Mouse (Mus musculus) midbrain, embryonic 11.5 days (tissue): Measurements from ENCODE around the gene Plcb2. TPM values are rescaled to one million over a fixed set of nuclear protein-coding genes. Genes with fewer than 3 reads are reported as not detected.

Experiments used
- ATAC-seq: fragments of 200-750 bp; cut with Nextera tagmentation; 2 replicates; pipeline ENCODE4 v1.8.0; 2017; ENCODE audit warnings: moderate TSS enrichment, moderate library complexity; ENCODE audit not compliant: low FRiP score
- DNase-seq: peaks from one replicate; pipeline ENCODE4 v3.0.0; 2015; ENCODE audit warnings: low spot score; ENCODE audit errors: missing footprints
- H3K27ac ChIP-seq: fragments of 300-500 bp; sonication (generic); 2 replicates; pipeline ENCODE4 v1.5.1; 2014; ENCODE audit warnings: low read depth, low read length
- H3K27me3 ChIP-seq: fragments of 300-500 bp; sonication (generic); 2 replicates; pipeline ENCODE4 v1.6.1; 2014; ENCODE audit warnings: mild to moderate bottlenecking, low read length, moderate library complexity, mixed read lengths; ENCODE audit not compliant: control insufficient read depth, insufficient read depth
- H3K36me3 ChIP-seq: fragments of 300-500 bp; sonication (generic); 2 replicates; pipeline ENCODE4 v1.6.1; 2014; ENCODE audit warnings: mild to moderate bottlenecking, low read length, moderate library complexity, mixed read lengths; ENCODE audit not compliant: control insufficient read depth, insufficient read depth
- H3K4me1 ChIP-seq: fragments of 300-500 bp; sonication (generic); 2 replicates; pipeline ENCODE4 v1.6.1; 2014; ENCODE audit warnings: low read length; ENCODE audit not compliant: control insufficient read depth, insufficient read depth
- H3K4me2 ChIP-seq: fragments of 300-500 bp; sonication (generic); 2 replicates; pipeline ENCODE4 v1.6.1; 2014; ENCODE audit warnings: mild to moderate bottlenecking, moderate library complexity
- H3K4me3 ChIP-seq: fragments of 300-500 bp; sonication (generic); 2 replicates; pipeline ENCODE4 v1.5.1; 2014; ENCODE audit warnings: low read depth, low read length
- H3K9ac ChIP-seq: fragments of 300-500 bp; sonication (generic); 2 replicates; pipeline ENCODE4 v1.6.1; 2014; ENCODE audit warnings: low read length
- H3K9me3 ChIP-seq: fragments of 300-500 bp; sonication (generic); 2 replicates; pipeline ENCODE4 v1.6.1; 2016; ENCODE audit warnings: low read length; ENCODE audit not compliant: control insufficient read depth
- whole genome bisulfite sequencing: fragments of 180-500 bp; shearing (Covaris S2); extraction: QIAGEN DNeasy Blood & Tissue Kit; methylation state at CpG from one replicate; pipeline ENCODE4 v1.1.7; 2014; 5-methylcytosine and 5-hydroxymethylcytosine counted together
- polyA plus RNA-seq: library from polyadenylated mRNA; unstranded; fragments of >200 nt; fragmentation: Nextera tagmentation; extraction: Ambion mirVana; gene quantifications from 2 replicates; pipeline ENCODE4 v1.2.1, GENCODE M21; 2014

Gene Plcb2
- polyA plus RNA-seq, 1 experiment from 2014 or later: 0.20 TPM

DNA sequence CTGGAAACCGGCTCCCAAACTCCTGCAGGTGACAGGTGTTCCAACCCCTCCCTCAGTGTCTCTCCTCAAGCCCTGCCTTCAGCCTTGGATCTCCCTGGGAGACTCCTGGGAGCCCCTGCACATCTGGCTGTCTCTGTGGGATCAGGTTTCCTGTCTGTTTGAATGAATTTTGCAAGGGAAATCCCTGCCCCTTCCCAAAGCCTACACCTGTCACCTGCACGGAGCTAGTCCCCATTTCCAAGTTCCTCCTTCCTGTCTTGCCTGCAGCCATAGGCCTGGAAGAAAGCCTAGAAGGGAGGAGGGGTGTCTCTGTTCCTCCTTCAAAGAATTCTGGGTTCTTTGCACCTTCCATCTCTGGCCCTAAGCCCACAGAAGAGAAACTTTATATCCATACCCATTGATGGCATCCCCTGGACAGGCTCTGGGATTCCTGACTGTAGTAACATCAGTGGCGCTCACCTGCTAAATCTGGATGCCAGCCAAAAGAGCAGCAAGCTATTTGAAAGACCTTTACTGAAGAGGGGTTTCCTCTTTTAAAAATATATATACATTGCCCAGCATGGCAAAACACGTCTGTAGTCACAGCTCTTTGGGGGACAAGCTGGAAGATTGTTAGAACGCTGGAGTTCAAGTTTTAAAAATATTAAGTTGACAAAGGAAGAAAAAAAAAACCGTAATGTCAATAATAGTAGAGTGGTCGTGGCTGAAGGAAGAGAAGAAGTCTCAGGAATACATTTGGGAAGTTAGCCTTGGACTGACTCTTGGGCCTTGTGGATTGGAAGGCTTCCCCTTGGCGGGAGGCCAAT is 1.8 kb upstream of the Plcb2 start:
- Histone ChIP-seq H3K27me3 (peaks cover 2% of the 10 kb centered on the region; the same call in 1 of the 2 replicates), H3K4me1 (0 out of 2 replicates have a peak, but pooled peaks cover 3% of the 10 kb centered on the region), H3K36me3 (no peaks in the 10 kb centered on the region), H3K27ac (no peak overlapping the region), H3K4me3 (no peak overlapping the region), H3K9me3 (no peaks in the 10 kb centered on the region), H3K4me2 (no peak overlapping the region), H3K9ac (no peak overlapping the region)
- no peak for ATAC-seq
- 22% methylated on average over 8 of the region's 8 CpGs for WGBS
- peak; percentile 81 for DNase-seq

DNA sequence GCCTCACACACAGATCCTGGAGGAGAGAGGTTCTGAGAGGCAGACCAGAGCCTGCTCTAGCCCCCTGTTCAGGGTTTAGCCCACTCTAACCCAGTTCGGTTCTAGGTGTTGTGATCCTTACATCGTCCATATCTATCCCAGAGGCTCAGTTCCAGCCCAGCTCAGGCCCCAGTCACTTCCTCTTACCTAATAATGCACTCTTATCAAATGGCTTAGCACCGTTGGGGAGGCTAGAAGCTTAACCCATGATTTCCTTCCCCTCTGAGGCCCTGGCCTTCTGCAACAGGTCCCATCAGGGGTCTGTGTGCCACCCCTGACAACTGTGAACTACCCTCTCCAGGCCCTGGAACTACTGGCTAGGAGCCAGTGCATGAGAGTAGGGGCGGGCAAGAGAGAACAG is 956 bp upstream of the Plcb2 start:
- ATAC-seq (no peak), DNase-seq (peak; percentile 84)
- H3K27ac ChIP-seq: no peak overlapping the region
- 51% methylated on average over 4 of the region's 4 CpGs for WGBS
- no peak overlapping the region for H3K4me2 ChIP-seq
- H3K4me3 ChIP-seq: no peak overlapping the region
- peaks cover 2% of the 10 kb centered on the region; the same call in 1 of the 2 replicates for H3K27me3 ChIP-seq
- H3K9ac ChIP-seq: no peak overlapping the region
- H3K36me3 ChIP-seq: no peaks in the 10 kb centered on the region
- H3K4me1 ChIP-seq: 0 out of 2 replicates have a peak, but pooled peaks cover 3% of the 10 kb centered on the region
- no peaks in the 10 kb centered on the region for H3K9me3 ChIP-seq

- no peaks in the 10 kb centered on the region for H3K36me3 ChIP-seq
- H3K27ac ChIP-seq: no peak overlapping the region
- no peak overlapping the region for H3K4me3 ChIP-seq
- H3K9me3 ChIP-seq: no peaks in the 10 kb centered on the region
- ATAC-seq: no peak
- no peak overlapping the region for H3K9ac ChIP-seq
- peak; percentile 68 for DNase-seq
- H3K27me3 ChIP-seq: peaks cover 2% of the 10 kb centered on the region; the same call in 1 of the 2 replicates
- WGBS: 31% methylated on average over 9 of the region's 9 CpGs
- 0 out of 2 replicates have a peak, but pooled peaks cover 3% of the 10 kb centered on the region for H3K4me1 ChIP-seq
- no peak overlapping the region for H3K4me2 ChIP-seq
These were observed 327 bp downstream of the Plcb2 start for GRCm38 (mm10) chr2:118727911-118728310.

DNA sequence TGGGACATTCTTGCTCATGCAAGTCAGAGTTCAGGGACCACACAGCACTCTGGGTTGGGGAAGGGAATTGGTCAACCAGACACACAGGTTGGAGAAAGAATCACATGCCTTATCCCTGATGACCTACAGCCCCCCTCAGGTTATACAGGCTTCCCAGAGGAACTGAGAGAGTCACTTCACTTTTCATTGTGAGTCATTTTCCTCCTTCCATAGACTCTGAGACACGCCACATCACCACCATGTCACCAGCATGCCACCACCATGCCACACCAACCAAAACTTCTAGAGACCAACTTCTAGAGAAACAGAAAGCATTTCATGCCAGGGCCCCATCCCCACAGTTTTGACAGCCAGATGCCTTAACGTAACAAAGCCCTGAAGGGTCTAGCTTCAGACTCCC is 1.4 kb downstream of the Plcb2 start:
- ATAC-seq: no peak
- DNase-seq: peak; percentile 39
- no peaks in the 10 kb centered on the region for H3K9me3 ChIP-seq
- H3K4me3 ChIP-seq: no peak overlapping the region
- no peaks in the 10 kb centered on the region for H3K36me3 ChIP-seq
- H3K27me3 ChIP-seq: peaks cover 2% of the 10 kb centered on the region; the same call in 1 of the 2 replicates
- whole genome bisulfite sequencing: 77% methylated on average over 2 of the region's 2 CpGs
- H3K9ac ChIP-seq: no peak overlapping the region
- H3K4me1 ChIP-seq: 0 out of 2 replicates have a peak, but pooled peaks cover 3% of the 10 kb centered on the region
- no peak overlapping the region for H3K4me2 ChIP-seq
- H3K27ac ChIP-seq: no peak overlapping the region

GRCm38 (mm10) chr2:118725511-118725910 is 2.7 kb downstream of the Plcb2 start:
- H3K9me3 ChIP-seq: no peaks in the 10 kb centered on the region
- H3K36me3 ChIP-seq: no peaks in the 10 kb centered on the region
- 85% methylated on average over 4 of the region's 4 CpGs for WGBS
- H3K4me1 ChIP-seq: 0 out of 2 replicates have a peak, but pooled peaks cover 3% of the 10 kb centered on the region
- no peak overlapping the region for H3K4me2 ChIP-seq
- peaks cover 2% of the 10 kb centered on the region; the same call in 1 of the 2 replicates for H3K27me3 ChIP-seq
- H3K27ac ChIP-seq: no peak overlapping the region
- DNase-seq (peak; percentile 8), ATAC-seq (no peak)
- no peak overlapping the region for H3K4me3 ChIP-seq
- no peak overlapping the region for H3K9ac ChIP-seq

DNA sequence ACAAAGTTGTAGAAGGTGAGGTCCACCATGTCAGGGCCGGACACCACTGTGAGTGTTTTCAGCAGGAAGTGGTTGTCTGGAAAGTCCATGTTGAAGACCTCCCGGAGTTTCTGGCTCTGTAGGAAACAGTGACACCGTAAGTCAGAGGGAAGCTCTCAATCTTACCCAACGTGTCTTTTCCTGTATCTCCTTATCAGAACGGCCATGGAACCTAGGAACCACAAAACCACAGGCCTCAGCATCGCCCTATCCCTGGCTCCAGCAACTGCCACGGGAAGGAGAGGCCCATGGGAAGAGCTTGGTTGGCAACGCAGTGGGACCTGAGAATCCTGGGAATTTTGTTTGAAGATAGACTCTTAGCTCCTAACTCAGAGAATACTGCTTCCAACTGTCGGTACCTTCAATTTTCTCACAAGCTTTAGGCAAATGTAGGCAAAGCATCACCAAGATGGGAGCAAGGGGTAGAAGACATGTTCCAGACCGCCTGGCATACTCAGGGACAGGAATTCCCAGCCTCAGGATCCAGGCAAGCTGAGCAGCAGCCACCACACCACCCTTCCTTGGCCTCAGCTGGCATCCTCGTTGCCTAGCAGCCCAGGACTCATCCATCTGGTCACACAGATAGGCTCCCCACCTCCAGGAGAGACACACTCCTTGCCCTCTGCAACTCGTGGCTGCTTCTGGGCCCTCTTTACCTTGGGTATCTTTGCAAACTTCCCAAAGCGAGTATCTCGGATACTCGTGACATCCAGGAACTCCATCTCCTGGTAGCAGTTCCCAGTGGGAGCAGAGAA is 4.3 kb downstream of the Plcb2 start:
- ATAC-seq (no peak), DNase-seq (peak; percentile 26)
- no peaks in the 10 kb centered on the region; the same call in 1 of the 2 replicates for H3K27me3 ChIP-seq
- WGBS: 84% methylated on average over 15 of the region's 15 CpGs
- H3K9ac ChIP-seq: no peak overlapping the region
- no peak overlapping the region for H3K4me3 ChIP-seq
- H3K4me2 ChIP-seq: no peak overlapping the region
- H3K27ac ChIP-seq: no peak overlapping the region
- H3K9me3 ChIP-seq: no peaks in the 10 kb centered on the region
- 0 out of 2 replicates have a peak, but pooled peaks cover 3% of the 10 kb centered on the region for H3K4me1 ChIP-seq
- H3K36me3 ChIP-seq: no peaks in the 10 kb centered on the region

DNA sequence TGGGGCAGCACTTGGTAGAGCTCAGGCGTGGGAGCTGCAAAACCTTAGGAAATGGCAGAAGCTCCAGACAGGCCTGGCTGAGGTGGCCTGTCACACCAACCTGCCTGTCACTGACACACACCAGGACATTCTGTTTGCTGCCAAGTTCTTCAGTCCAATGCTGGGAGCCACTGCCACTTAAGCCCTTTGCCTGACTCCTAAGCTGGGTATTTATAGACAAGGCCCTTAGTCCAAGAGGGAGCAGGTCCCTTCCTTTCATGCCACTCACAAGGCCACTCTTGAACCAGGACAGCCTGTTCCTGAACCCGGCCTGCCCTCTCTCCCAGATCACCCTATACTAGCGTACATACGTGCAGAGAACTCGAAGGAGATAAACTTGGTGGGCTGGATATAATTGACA is 11.6 kb downstream of the Plcb2 start:
- no peak overlapping the region for H3K4me2 ChIP-seq
- ATAC-seq: no peak
- no peaks in the 10 kb centered on the region for H3K9me3 ChIP-seq
- no peak overlapping the region for H3K27ac ChIP-seq
- peaks cover 5% of the 10 kb centered on the region for H3K4me1 ChIP-seq
- no peaks in the 10 kb centered on the region for H3K36me3 ChIP-seq
- WGBS: 89% methylated on average over 5 of the region's 5 CpGs
- peaks cover 6% of the 10 kb centered on the region for H3K27me3 ChIP-seq
- H3K9ac ChIP-seq: no peak overlapping the region
- H3K4me3 ChIP-seq: no peak overlapping the region
- no peak for DNase-seq

- H3K36me3 ChIP-seq: no peaks in the 10 kb centered on the region
- peaks cover 15% of the 10 kb centered on the region for H3K4me1 ChIP-seq
- 21% methylated on average over 4 of the region's 4 CpGs for WGBS
- H3K9me3 ChIP-seq: no peaks in the 10 kb centered on the region
- no peak overlapping the region for H3K4me2 ChIP-seq
- H3K4me3 ChIP-seq: no peak overlapping the region
- H3K27ac ChIP-seq: no peak overlapping the region
- no peak overlapping the region for H3K9ac ChIP-seq
- ATAC-seq (peak; percentile 60), DNase-seq (peak; percentile 92)
- H3K27me3 ChIP-seq: peaks cover 30% of the 10 kb centered on the region
These were observed 14.0 kb downstream of the Plcb2 start for GRCm38 (mm10) chr2:118714230-118714629.

GRCm38 (mm10) chr2:118713631-118714030 is 14.6 kb downstream of the Plcb2 start:
- Histone ChIP-seq H3K36me3 (no peaks in the 10 kb centered on the region), H3K4me2 (no peak overlapping the region), H3K27me3 (peaks cover 35% of the 10 kb centered on the region), H3K9me3 (no peaks in the 10 kb centered on the region), H3K9ac (no peak overlapping the region), H3K4me3 (no peak overlapping the region), H3K4me1 (peaks cover 15% of the 10 kb centered on the region), H3K27ac (no peak overlapping the region)
- WGBS: 90% methylated on average over 6 of the region's 6 CpGs
- DNase-seq (peak; percentile 81), ATAC-seq (no peak)
